Mouse (Mus musculus) midbrain, postnatal 0 days (tissue): ENCODE measurements around the gene Lbx1. TPM values are rescaled to one million over a fixed set of nuclear protein-coding genes. Genes with fewer than 3 reads are reported as not detected.

Experiments
- ATAC-seq: fragments of 200-750 bp; cut with Nextera tagmentation; 2 replicates; pipeline ENCODE4 v1.8.0; 2017; ENCODE audit warnings: moderate number of reproducible peaks, mild to moderate bottlenecking, moderate TSS enrichment, moderate library complexity; ENCODE audit not compliant: low FRiP score
- DNase-seq: peaks from one replicate; pipeline ENCODE4 v3.0.0-alpha.2; 2015; ENCODE audit warnings: low spot score
- H3K27ac ChIP-seq: fragments of 300-500 bp; sonication (generic); 2 replicates; pipeline ENCODE4 v1.5.1; 2014; ENCODE audit warnings: low read depth, mild to moderate bottlenecking, low read length, mixed read lengths
- H3K27me3 ChIP-seq: fragments of 300-500 bp; sonication (generic); 2 replicates; pipeline ENCODE4 v1.6.1; 2014; ENCODE audit warnings: low read length, control low read depth, mixed read lengths; ENCODE audit not compliant: insufficient read depth
- H3K36me3 ChIP-seq: fragments of 300-500 bp; sonication (generic); 2 replicates; pipeline ENCODE4 v1.6.1; 2014; ENCODE audit warnings: low read length, control low read depth, mixed read lengths; ENCODE audit not compliant: insufficient read depth
- H3K4me1 ChIP-seq: fragments of 300-500 bp; sonication (generic); 2 replicates; pipeline ENCODE4 v1.6.1; 2014; ENCODE audit warnings: mild to moderate bottlenecking, control low read depth, antibody characterized with exemption, low read length, mixed read lengths; ENCODE audit not compliant: insufficient read depth
- H3K4me2 ChIP-seq: fragments of 300-500 bp; sonication (generic); 2 replicates; pipeline ENCODE4 v1.6.1; 2014; ENCODE audit warnings: low read depth, mild to moderate bottlenecking, low read length, mixed read lengths; ENCODE audit not compliant: poor library complexity, severe bottlenecking
- H3K4me3 ChIP-seq: fragments of 300-500 bp; sonication (generic); 2 replicates; pipeline ENCODE4 v1.5.1; 2014; ENCODE audit warnings: low read depth, mild to moderate bottlenecking, low read length, moderate library complexity
- H3K9ac ChIP-seq: fragments of 300-500 bp; sonication (generic); replicated peaks from 2 replicates; pipeline ENCODE4 v1.6.1; 2014; ENCODE audit warnings: mild to moderate bottlenecking, low read length, moderate library complexity, mixed read lengths; ENCODE audit not compliant: poor library complexity, severe bottlenecking
- H3K9me3 ChIP-seq: fragments of 300-500 bp; sonication (generic); 2 replicates; pipeline ENCODE4 v1.6.1; 2016; ENCODE audit warnings: low read length, control low read depth
- CTCF ChIP-seq: IDR thresholded peaks from 2 replicates; pipeline ENCODE4 v1.5.1; 2016; ENCODE audit warnings: antibody characterized with exemption, mild to moderate bottlenecking
- WGBS: fragments of 180-500 bp; shearing (Covaris S2); extraction: QIAGEN DNeasy Blood & Tissue Kit; methylation state at CpG from one replicate; pipeline ENCODE4 v1.1.7; 2014; 5-methylcytosine and 5-hydroxymethylcytosine counted together
- polyA plus RNA-seq: library from polyadenylated mRNA; unstranded; fragments of >200 nt; fragmentation: Nextera tagmentation; extraction: Ambion mirVana; gene quantifications from 2 replicates; pipeline ENCODE4 v1.2.1, GENCODE M21; 2015
- total RNA-seq: library from RNA; depleted of rRNA; stranded (reverse); fragments of >200 nt; gene quantifications from 2 replicates; pipeline ENCODE4 v1.2.3, GENCODE M21; 2014

Lbx1 gene
- total and polyA plus RNA-seq, 2 experiments from 2014 or later, result 0.10 to 2.1 TPM

- Histone ChIP-seq H3K9me3 (no peaks in the 10 kb centered on the region), H3K27ac (no peak overlapping the region), H3K4me3 (no peak overlapping the region), H3K9ac (no peak overlapping the region), H3K36me3 (no peaks in the 10 kb centered on the region), H3K4me1 (no peaks in the 10 kb centered on the region), H3K4me2 (no peak overlapping the region), H3K27me3 (peaks cover 80% of the 10 kb centered on the region)
- ATAC-seq (no peak), DNase-seq (no peak)
- no peak for TF ChIP-seq CTCF
- 1% methylated on average over 49 of the region's 49 CpGs for WGBS
Observed at GRCm38 (mm10) chr19:45223413-45224285, 12.0 kb downstream of the Lbx1 start.

DNA sequence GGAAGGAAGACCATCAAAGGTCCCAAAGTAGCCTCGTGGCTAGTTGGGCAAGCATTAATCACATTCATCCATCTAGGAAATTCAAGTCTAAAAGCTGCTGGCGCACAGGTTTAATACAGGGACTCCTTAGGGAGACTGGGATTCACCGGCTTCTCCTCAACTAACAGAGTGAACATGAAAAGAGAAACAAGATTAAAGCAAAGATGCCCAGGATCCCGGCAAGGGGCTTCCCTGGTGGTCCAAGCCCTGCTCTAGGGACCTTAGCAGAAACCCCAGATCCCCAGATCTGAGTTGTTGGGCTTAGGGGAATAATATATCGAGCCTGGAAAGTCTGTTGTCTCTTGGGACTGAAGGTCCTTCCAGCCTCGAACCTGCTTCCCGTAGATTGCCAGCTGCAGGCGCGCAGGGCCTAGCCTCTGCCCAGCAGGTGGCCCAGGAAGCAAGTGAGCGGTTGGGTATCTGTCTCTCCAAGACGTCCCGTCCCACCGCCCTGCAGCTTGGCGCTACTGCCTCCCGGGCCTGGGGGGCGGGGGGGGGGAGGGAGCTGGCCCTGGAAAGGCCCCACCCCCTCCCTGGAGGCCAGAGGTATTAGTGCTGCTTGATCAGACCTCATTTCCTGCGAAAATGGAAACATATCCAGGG is 13.3 kb downstream of the Lbx1 start:
- no peaks in the 10 kb centered on the region for H3K9me3 ChIP-seq
- no peak overlapping the region for H3K4me2 ChIP-seq
- WGBS, result 1% methylated on average over 15 of the region's 17 CpGs
- DNase-seq (no peak), ATAC-seq (no peak)
- no peaks in the 10 kb centered on the region for H3K4me1 ChIP-seq
- H3K27ac ChIP-seq, result no peak overlapping the region
- no peaks in the 10 kb centered on the region for H3K36me3 ChIP-seq
- peak; percentile 43 for TF ChIP-seq CTCF
- H3K9ac ChIP-seq, result no peak overlapping the region
- H3K27me3 ChIP-seq, result peaks cover 71% of the 10 kb centered on the region
- no peak overlapping the region for H3K4me3 ChIP-seq

DNA sequence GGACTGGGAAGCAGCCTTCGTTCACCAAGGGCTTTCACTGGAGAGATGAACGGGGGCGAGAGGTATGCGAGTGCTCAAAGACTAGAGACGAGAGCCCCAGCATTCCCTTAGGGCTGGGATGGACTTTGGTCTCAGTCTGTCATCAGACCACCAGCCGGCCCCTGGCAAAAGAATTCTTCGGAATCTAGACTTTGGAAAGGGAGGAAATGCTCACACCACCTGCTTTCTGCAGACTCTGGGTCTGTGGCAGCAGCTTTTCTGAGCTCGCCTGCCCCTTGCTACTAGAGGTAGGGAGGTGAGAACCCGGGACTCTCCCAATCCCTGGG is 14.2 kb downstream of the Lbx1 start:
- under 1% methylated on average over 9 of the region's 9 CpGs for WGBS
- peak overlapping the region; percentile 52 for H3K4me2 ChIP-seq
- ATAC-seq (no peak), DNase-seq (no peak)
- H3K27ac ChIP-seq, result no peak overlapping the region
- no peaks in the 10 kb centered on the region for H3K4me1 ChIP-seq
- H3K36me3 ChIP-seq, result no peaks in the 10 kb centered on the region
- H3K9me3 ChIP-seq, result no peaks in the 10 kb centered on the region
- no peak for TF ChIP-seq CTCF
- no peak overlapping the region for H3K4me3 ChIP-seq
- H3K27me3 ChIP-seq, result peaks cover 62% of the 10 kb centered on the region
- no peak overlapping the region for H3K9ac ChIP-seq

DNA sequence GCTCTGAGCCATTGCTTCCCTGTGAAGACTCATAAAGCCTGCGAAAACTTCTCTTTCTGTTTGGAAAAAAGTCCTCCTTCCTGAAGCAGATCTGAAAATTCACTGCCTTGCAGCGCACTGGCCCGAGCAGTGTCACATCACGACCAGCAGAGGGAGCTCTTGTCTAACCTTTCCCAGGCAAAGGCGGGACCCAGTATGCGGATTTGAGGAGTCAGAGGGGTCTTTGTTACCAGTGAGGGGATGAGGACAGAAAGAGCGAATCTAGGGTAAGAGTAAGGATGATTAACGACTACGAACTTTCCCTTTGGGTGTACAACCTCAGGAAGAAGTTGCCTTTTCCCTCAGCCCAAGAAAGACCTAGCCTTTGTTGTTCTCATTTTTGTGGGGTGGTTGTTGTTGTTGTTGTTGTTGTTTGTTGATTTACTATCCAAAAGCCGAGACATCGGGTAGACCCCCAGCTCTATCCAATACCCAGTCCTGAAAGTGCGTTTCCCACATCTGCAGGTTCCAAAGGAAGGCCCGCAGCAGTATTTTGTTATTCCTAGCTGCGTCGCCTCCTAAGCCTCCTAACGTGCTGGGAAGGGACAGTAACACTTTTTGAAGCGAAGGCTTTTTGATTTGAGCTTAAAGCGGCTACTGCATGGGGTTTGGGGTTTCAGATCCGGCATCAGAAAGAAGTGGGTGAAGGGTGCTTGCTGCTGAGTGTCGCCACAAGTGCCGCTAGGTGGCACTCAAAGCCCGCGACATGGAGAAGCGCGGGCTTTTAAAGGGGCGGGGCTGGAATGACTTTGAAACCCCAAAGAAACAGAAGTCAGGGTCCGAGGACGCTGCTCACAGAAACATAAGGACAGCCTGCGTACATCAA is 14.8 kb downstream of the Lbx1 start:
- DNase-seq, result peak; percentile 87
- no peaks in the 10 kb centered on the region for H3K9me3 ChIP-seq
- no peaks in the 10 kb centered on the region for H3K36me3 ChIP-seq
- H3K9ac ChIP-seq, result 0 out of 2 replicates have a peak overlapping the region, but pooled peaks have one; percentile 20
- peak overlapping the region; percentile 21 for H3K4me3 ChIP-seq
- TF ChIP-seq CTCF, result peak; percentile 99
- peak overlapping the region; percentile 52 for H3K4me2 ChIP-seq
- no peak overlapping the region for H3K27ac ChIP-seq
- 1% methylated on average over 29 of the region's 29 CpGs for WGBS
- peaks cover 56% of the 10 kb centered on the region for H3K27me3 ChIP-seq
- ATAC-seq, result peak; percentile 73
- no peaks in the 10 kb centered on the region for H3K4me1 ChIP-seq

- 3% methylated on average over 9 of the region's 9 CpGs for WGBS
- peaks cover 15% of the 10 kb centered on the region for H3K27me3 ChIP-seq
- DNase-seq (peak; percentile 65), ATAC-seq (peak; percentile 47; the same call in 1 of the 2 replicates)
- peak; percentile 70 for TF ChIP-seq CTCF
- H3K9ac ChIP-seq, result no peak overlapping the region
- H3K27ac ChIP-seq, result no peak overlapping the region
- H3K9me3 ChIP-seq, result no peaks in the 10 kb centered on the region
- no peak overlapping the region for H3K4me2 ChIP-seq
- H3K36me3 ChIP-seq, result no peaks in the 10 kb centered on the region
- no peak overlapping the region for H3K4me3 ChIP-seq
- H3K4me1 ChIP-seq, result no peaks in the 10 kb centered on the region
Observed at GRCm38 (mm10) chr19:45216240-45216639, 19.4 kb downstream of the Lbx1 start.
